Mouse (Mus musculus) adipose tissue, adult 10 weeks (tissue): ENCODE results near the gene Bcl6b. TPM values are rescaled to one million over a fixed set of nuclear protein-coding genes. Genes with fewer than 3 reads are reported as not detected.

Source experiments
- polyA plus RNA-seq: library from polyadenylated mRNA; stranded (reverse); fragments of 350-450 nt; fragmentation: Illumina TruSeq; extraction: RNeasy Lipid Tissue Mini Kit (QIAGEN cat#74804); gene quantifications from one replicate; pipeline ENCODE4 v1.2.3, GENCODE M21; 2014; ENCODE audit warnings: low read depth, low replicate concordance

The Bcl6b gene
- polyA plus RNA-seq = 7.0 TPM

GRCm38 (mm10) chr11:70229260-70230010 lies at the start of gene Bcl6b:
Gene Bcl6b, minus strand, starts transcription at chr11:70229798.

DNA sequence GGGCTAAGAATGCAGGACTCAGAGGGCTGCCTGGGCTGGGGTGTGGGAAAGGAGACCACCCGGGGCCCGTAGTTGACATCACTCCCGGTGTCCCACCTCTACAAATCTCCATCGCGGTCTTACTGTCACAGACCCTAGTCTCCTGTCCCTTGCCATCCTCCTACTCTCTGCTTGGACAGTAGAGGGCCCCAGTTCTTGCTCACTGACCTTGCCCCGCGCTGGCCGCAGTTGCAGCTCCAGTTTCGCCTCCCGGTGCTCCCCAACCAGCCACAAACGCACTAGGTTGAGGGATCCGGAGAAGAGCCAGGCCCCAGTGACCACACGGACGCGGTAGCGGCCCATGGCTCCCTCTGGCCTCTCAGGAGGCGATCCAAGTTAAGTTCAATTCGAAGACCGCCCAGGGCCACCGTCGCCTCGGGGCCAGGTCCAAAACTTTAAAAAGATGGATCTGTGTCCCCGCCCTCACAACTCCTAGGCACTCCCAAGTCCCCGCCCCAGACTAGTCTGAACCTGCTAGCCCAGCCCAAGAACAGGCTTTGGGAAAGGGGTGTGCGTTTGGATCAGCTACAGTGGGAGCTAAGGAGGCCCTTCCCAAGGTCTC lies 25.4 kb upstream of the Bcl6b start, which contains the start of gene Alox12:
Gene Alox12 (minus strand): TSS at position 423 of the 601 bp plus-strand sequence.

GRCm38 (mm10) chr11:70239541-70240279 lies 10.1 kb upstream of the Bcl6b start, which contains the start of the genes Gm21988 and Rnasek:
Gene Gm21988, minus strand, starts transcription at chr11:70239830.
Gene Rnasek, minus strand, starts transcription at chr11:70239842.

DNA sequence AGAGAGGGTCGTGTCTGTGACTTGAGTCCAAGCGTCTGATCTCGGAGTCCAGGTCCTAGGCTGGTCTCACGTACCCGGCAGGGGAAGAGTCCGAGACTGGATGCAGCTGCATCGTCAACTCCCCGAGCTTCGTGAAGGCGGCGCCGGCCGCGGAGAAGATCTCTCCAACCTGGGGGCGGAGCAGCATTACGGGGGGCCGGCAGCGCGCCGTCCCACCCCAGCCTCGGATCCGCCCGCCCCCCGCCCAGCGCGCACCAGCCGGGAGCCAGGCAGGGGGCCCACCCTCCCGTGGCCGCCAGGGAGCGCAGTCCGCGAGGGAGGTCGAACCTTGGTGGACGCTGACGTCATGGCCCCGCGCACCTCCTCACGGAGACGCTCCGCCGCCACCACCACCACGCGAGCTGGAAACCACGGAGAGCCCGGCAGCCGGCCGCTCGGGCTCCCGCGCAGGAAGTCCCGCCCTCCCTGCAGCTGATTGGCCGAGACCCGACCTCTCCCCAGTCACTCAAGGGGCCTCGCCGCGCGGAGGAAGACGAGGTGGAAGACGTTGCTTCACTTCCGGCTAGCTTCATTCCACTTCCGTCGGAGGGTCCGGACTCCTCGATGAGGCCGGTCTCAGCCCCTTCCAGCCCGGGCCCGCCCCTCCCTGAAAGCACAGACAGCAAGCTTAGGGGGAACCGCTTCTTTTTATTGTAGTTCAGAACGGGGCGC lies 8.0 kb upstream of the Bcl6b start, which contains the start of gene 0610010K14Rik:
Gene 0610010K14Rik (minus strand): TSS at position 458 of the 711 bp plus-strand sequence.

GRCm38 (mm10) chr11:70220731-70221602 lies 8.6 kb downstream of the Bcl6b start, which contains the start of gene Slc16a13:
Gene Slc16a13, minus strand, starts transcription at chr11:70221064.

DNA sequence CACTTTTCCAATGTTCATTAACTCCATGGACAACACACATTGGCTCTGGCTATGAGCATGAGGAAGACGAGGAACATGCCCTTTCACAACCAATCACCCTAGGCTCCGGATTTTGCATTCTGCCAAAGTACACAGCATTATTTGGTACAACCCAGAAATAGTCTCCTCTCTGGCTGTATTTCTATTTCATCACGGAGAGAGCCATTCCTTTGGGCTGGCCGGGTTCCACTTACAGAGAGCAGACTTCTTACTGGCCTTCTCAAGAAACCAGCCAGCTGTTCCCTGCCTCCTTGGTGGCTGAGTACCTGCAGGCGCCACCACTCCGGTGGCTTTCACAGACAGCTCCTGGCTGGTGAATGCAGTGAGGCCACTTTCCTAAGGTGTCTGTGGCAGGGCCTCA lies 17.2 kb downstream of the Bcl6b start, which contains the start of gene Slc16a11:
Gene Slc16a11 (plus strand): TSS at position 330 of the 400 bp plus-strand sequence.

Other genes starting within 250 kb of the Bcl6b start
- 98.8 TPM for gene Ctdnep1, start 248.6 kb downstream of the Bcl6b start, polyA plus RNA-seq
- 43.3 TPM for gene Elp5, start 247.3 kb downstream of the Bcl6b start, polyA plus RNA-seq
- 520 TPM for gene Gabarap, start 238.7 kb downstream of the Bcl6b start, polyA plus RNA-seq
- gene Phf23, start 234.0 kb downstream of the Bcl6b start, polyA plus RNA-seq = 39.7 TPM
- 20.8 TPM for gene Dvl2, start 229.2 kb downstream of the Bcl6b start, polyA plus RNA-seq
- gene Acadvl, start 214.4 kb downstream of the Bcl6b start, polyA plus RNA-seq = 83.9 TPM
- gene Dlg4, start 212.9 kb downstream of the Bcl6b start, polyA plus RNA-seq = 12.7 TPM
- not detected for gene Asgr1, start 175.7 kb downstream of the Bcl6b start, polyA plus RNA-seq
- gene Asgr2, start 137.2 kb downstream of the Bcl6b start, polyA plus RNA-seq = 0.94 TPM
- 26.2 TPM for gene Mgl2, start 99.5 kb downstream of the Bcl6b start, polyA plus RNA-seq
- 43.9 TPM for gene Clec10a, start 73.6 kb downstream of the Bcl6b start, polyA plus RNA-seq
- gene Slc16a11, start 17.0 kb downstream of the Bcl6b start, polyA plus RNA-seq = 28.9 TPM
- 25.1 TPM for gene Slc16a13, start 8.7 kb downstream of the Bcl6b start, polyA plus RNA-seq
- gene 0610010K14Rik, start 8.1 kb upstream of the Bcl6b start, polyA plus RNA-seq = 45.5 TPM
- 11.1 TPM for gene Gm21988, start 10.0 kb upstream of the Bcl6b start, polyA plus RNA-seq
- 343 TPM for gene Rnasek, start 10.0 kb upstream of the Bcl6b start, polyA plus RNA-seq
- gene Alox12, start 25.6 kb upstream of the Bcl6b start, polyA plus RNA-seq = 22.4 TPM
- 2.6 TPM for gene Alox12e, start 92.8 kb upstream of the Bcl6b start, polyA plus RNA-seq
- gene Alox15, start 122.2 kb upstream of the Bcl6b start, polyA plus RNA-seq = 2.4 TPM
- gene Pelp1, start 180.2 kb upstream of the Bcl6b start, polyA plus RNA-seq = 15.2 TPM
- gene Arrb2, start 202.8 kb upstream of the Bcl6b start, polyA plus RNA-seq = 45.5 TPM
- 24.2 TPM for gene Med11, start 222.1 kb upstream of the Bcl6b start, polyA plus RNA-seq
- gene Zmynd15, start 229.6 kb upstream of the Bcl6b start, polyA plus RNA-seq = 5.6 TPM
- 14.8 TPM for gene Cxcl16, start 230.2 kb upstream of the Bcl6b start, polyA plus RNA-seq